Mouse (Mus musculus): ENCODE data around the gene Abca6.

Gene Abca6

GRCm38 (mm10) chr11:110274794-110275193 lies 23.2 kb upstream of the Abca6 start:
- Histone ChIP-seq H3K36me3 (ENCODE audit: insufficient read depth, low read length) (no peaks in the 10 kb centered on the region), H3K4me1 (replicated peaks; ENCODE audit: low read depth, low read length) (no peaks in the 10 kb centered on the region), H3K4me3 (replicated peaks; ENCODE audit: low read length) (0 out of 2 replicates have a peak overlapping the region, but pooled peaks have one; percentile 17), H3K27me3 (ENCODE audit: insufficient read depth, low read length) (no peaks in the 10 kb centered on the region), H3K9me3 (ENCODE audit: low read length) (no peaks in the 10 kb centered on the region)
- TF ChIP-seq NANOG (IDR thresholded peaks at IDR 0.05; ENCODE audit: borderline replicate concordance, low read length), result no peak
- TF ChIP-seq CTCF (conservative IDR thresholded peaks at IDR 0.05; ENCODE audit: low read length), result no peak
- no peak for TF ChIP-seq POU5F1 (IDR thresholded peaks at IDR 0.05; ENCODE audit: borderline replicate concordance, low read length)

- H3K4me1 ChIP-seq (replicated peaks; ENCODE audit: low read depth, low read length), result no peaks in the 10 kb centered on the region
- H3K27me3 ChIP-seq (ENCODE audit: insufficient read depth, low read length), result no peaks in the 10 kb centered on the region
- no peaks in the 10 kb centered on the region for H3K9me3 ChIP-seq (ENCODE audit: low read length)
- no peak overlapping the region for H3K4me3 ChIP-seq (replicated peaks; ENCODE audit: low read length)
- TF ChIP-seq CTCF (conservative IDR thresholded peaks at IDR 0.05; ENCODE audit: low read length) (peak; percentile 69), NANOG (IDR thresholded peaks at IDR 0.05; ENCODE audit: borderline replicate concordance, low read length) (no peak)
- H3K36me3 ChIP-seq (ENCODE audit: insufficient read depth, low read length), result no peaks in the 10 kb centered on the region
These were observed 20.2 kb upstream of the Abca6 start for GRCm38 (mm10) chr11:110271745-110272144.

DNA sequence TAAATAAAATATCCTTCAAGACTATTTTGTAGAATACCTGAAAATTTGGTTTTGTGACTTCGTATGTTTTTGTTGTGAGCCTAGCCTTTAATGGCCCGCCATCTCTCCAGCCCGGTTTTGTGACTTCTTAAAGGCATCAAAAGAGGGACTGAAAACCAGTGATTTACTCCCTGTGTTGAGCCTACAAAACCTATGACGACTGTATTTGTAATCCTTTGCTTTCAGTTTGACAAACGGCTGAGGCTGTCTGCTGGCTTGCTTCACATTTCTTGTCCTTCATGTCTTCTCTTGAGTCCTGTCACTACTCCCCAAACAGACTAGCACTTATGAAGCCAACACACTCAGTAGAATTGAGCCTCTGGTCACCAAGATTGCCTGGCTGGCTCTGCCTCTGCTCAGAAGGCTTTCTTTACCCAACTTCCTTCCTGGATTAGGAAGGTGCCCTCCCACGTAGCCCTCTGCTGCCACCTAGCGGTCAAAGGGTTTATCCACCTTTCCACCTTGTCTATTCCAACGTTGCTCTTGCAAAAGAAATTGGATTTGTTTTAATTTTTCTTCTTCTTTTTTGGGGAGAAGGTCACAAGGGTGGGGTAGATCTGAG lies 16.8 kb upstream of the Abca6 start:
- Histone ChIP-seq H3K4me3 (replicated peaks; ENCODE audit: low read length) (no peak overlapping the region), H3K4me1 (replicated peaks; ENCODE audit: low read depth, low read length) (peaks cover 12% of the 10 kb centered on the region), H3K27me3 (ENCODE audit: insufficient read depth, low read length) (peaks cover 6% of the 10 kb centered on the region; the same call in 1 of the 2 replicates), H3K9me3 (ENCODE audit: low read length) (no peaks in the 10 kb centered on the region), H3K36me3 (ENCODE audit: insufficient read depth, low read length) (no peaks in the 10 kb centered on the region)
- TF ChIP-seq CTCF (conservative IDR thresholded peaks at IDR 0.05; ENCODE audit: low read length) (peak; percentile 82), POU5F1 (IDR thresholded peaks at IDR 0.05; ENCODE audit: borderline replicate concordance, low read length) (no peak), NANOG (IDR thresholded peaks at IDR 0.05; ENCODE audit: borderline replicate concordance, low read length) (no peak)

GRCm38 (mm10) chr11:110267232-110267631 lies 15.7 kb upstream of the Abca6 start:
- H3K27me3 ChIP-seq (ENCODE audit: insufficient read depth, low read length), result peaks cover 6% of the 10 kb centered on the region; the same call in 1 of the 2 replicates
- no peaks in the 10 kb centered on the region for H3K36me3 ChIP-seq (ENCODE audit: insufficient read depth, low read length)
- TF ChIP-seq NANOG (IDR thresholded peaks at IDR 0.05; ENCODE audit: borderline replicate concordance, low read length), result no peak
- TF ChIP-seq CTCF (conservative IDR thresholded peaks at IDR 0.05; ENCODE audit: low read length), result no peak
- no peak for TF ChIP-seq POU5F1 (IDR thresholded peaks at IDR 0.05; ENCODE audit: borderline replicate concordance, low read length)
- no peak overlapping the region for H3K4me3 ChIP-seq (replicated peaks; ENCODE audit: low read length)
- H3K4me1 ChIP-seq (replicated peaks; ENCODE audit: low read depth, low read length), result peaks cover 12% of the 10 kb centered on the region
- H3K9me3 ChIP-seq (ENCODE audit: low read length), result no peaks in the 10 kb centered on the region

- no peak for TF ChIP-seq POU5F1 (IDR thresholded peaks at IDR 0.05; ENCODE audit: borderline replicate concordance, low read length)
- TF ChIP-seq NANOG (IDR thresholded peaks at IDR 0.05; ENCODE audit: borderline replicate concordance, low read length), result no peak
- TF ChIP-seq CTCF (conservative IDR thresholded peaks at IDR 0.05; ENCODE audit: low read length), result no peak
- no peaks in the 10 kb centered on the region for H3K36me3 ChIP-seq (ENCODE audit: insufficient read depth, low read length)
- H3K4me3 ChIP-seq (replicated peaks; ENCODE audit: low read length), result 0 out of 2 replicates have a peak overlapping the region, but pooled peaks have one; percentile 61
- peaks cover 12% of the 10 kb centered on the region for H3K4me1 ChIP-seq (replicated peaks; ENCODE audit: low read depth, low read length)
- H3K9me3 ChIP-seq (ENCODE audit: low read length), result no peaks in the 10 kb centered on the region
- peaks cover 6% of the 10 kb centered on the region; the same call in 1 of the 2 replicates for H3K27me3 ChIP-seq (ENCODE audit: insufficient read depth, low read length)
These were observed 15.2 kb upstream of the Abca6 start for GRCm38 (mm10) chr11:110266757-110267156.

DNA sequence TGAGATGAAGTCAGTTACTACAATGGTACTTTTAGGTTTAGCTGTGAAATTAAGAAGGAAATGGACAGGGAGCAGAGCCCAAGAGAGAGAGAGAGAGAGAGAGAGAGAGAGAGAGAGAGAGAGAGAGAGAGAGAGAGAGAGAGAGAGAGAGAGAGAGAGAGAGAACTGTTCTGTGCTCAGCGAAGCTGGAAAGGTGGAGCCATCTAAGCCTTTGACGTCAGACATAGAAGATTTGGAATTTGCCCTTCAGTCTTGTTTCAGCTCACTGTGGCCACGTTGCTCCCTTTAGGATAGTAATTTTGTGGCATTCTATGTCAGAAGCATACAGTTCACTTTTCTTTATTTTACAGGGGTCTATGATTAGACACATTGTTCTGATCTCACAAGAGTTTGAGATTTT lies 10.3 kb upstream of the Abca6 start:
- Histone ChIP-seq H3K4me3 (replicated peaks; ENCODE audit: low read length) (no peak overlapping the region), H3K9me3 (ENCODE audit: low read length) (peaks cover 21% of the 10 kb centered on the region), H3K4me1 (replicated peaks; ENCODE audit: low read depth, low read length) (peaks cover 22% of the 10 kb centered on the region), H3K27me3 (ENCODE audit: insufficient read depth, low read length) (peaks cover 6% of the 10 kb centered on the region; the same call in 1 of the 2 replicates), H3K36me3 (ENCODE audit: insufficient read depth, low read length) (no peaks in the 10 kb centered on the region)
- TF ChIP-seq CTCF (conservative IDR thresholded peaks at IDR 0.05; ENCODE audit: low read length), result no peak
- no peak for TF ChIP-seq POU5F1 (IDR thresholded peaks at IDR 0.05; ENCODE audit: borderline replicate concordance, low read length)
- TF ChIP-seq NANOG (IDR thresholded peaks at IDR 0.05; ENCODE audit: borderline replicate concordance, low read length), result no peak

GRCm38 (mm10) chr11:110257911-110258310 lies 6.3 kb upstream of the Abca6 start:
- Histone ChIP-seq H3K4me1 (replicated peaks; ENCODE audit: low read depth, low read length) (peaks cover 10% of the 10 kb centered on the region; the same call in 1 of the 2 replicates), H3K36me3 (ENCODE audit: insufficient read depth, low read length) (no peaks in the 10 kb centered on the region), H3K4me3 (replicated peaks; ENCODE audit: low read length) (no peak overlapping the region), H3K9me3 (ENCODE audit: low read length) (peaks cover 30% of the 10 kb centered on the region), H3K27me3 (ENCODE audit: insufficient read depth, low read length) (no peaks in the 10 kb centered on the region)
- TF ChIP-seq POU5F1 (IDR thresholded peaks at IDR 0.05; ENCODE audit: borderline replicate concordance, low read length), result no peak
- 0 out of 2 replicates have a peak, but pooled peaks have one; percentile 8 for TF ChIP-seq NANOG (IDR thresholded peaks at IDR 0.05; ENCODE audit: borderline replicate concordance, low read length)

DNA sequence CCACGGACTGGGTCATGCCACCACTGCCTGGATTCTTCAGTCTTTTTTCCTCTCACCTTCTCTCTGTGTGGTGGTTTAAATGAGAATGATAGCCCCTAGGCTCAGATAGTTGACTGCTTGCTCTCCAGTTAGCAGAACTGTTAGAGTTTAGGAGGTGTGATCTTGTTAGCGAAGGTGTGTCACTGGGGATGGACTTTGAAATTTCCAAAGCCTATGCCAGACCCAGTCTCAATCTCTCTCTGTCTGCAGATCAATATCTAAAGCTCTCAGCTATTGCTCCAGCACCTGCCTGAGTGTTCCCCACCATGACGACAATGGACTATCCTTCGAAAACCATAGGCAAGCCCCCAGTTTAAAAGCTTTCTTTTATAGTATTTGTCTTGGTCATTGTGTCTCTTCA lies 5.5 kb upstream of the Abca6 start:
- Histone ChIP-seq H3K36me3 (ENCODE audit: insufficient read depth, low read length) (no peaks in the 10 kb centered on the region), H3K4me1 (replicated peaks; ENCODE audit: low read depth, low read length) (peaks cover 10% of the 10 kb centered on the region; the same call in 1 of the 2 replicates), H3K4me3 (replicated peaks; ENCODE audit: low read length) (no peak overlapping the region), H3K27me3 (ENCODE audit: insufficient read depth, low read length) (no peaks in the 10 kb centered on the region), H3K9me3 (ENCODE audit: low read length) (peaks cover 30% of the 10 kb centered on the region)
- TF ChIP-seq CTCF (conservative IDR thresholded peaks at IDR 0.05; ENCODE audit: low read length) (no peak), NANOG (IDR thresholded peaks at IDR 0.05; ENCODE audit: borderline replicate concordance, low read length) (no peak), POU5F1 (IDR thresholded peaks at IDR 0.05; ENCODE audit: borderline replicate concordance, low read length) (no peak)

DNA sequence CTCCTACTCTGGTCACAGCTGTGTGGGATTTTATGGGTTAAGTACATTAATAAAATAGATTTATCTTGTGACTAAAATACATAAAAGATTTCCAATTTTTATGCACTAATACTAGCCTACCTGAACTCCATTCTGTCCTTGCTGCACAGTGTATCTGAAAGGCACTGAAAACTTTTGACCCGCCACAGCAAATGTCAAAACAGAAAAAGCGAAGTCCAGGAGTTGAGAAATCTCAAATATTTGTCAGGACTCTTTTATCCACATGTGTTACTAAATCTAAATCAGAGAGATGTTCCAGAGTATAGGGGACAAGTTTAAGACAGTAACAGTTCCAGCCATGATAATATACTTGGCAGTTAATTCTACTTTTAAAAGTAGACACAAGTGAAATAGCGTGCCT lies 680 bp upstream of the Abca6 start:
- H3K9me3 ChIP-seq (ENCODE audit: low read length), result peaks cover 13% of the 10 kb centered on the region
- peaks cover 1% of the 10 kb centered on the region; the same call in 1 of the 2 replicates for H3K4me1 ChIP-seq (replicated peaks; ENCODE audit: low read depth, low read length)
- no peak for TF ChIP-seq CTCF (conservative IDR thresholded peaks at IDR 0.05; ENCODE audit: low read length)
- no peak for TF ChIP-seq POU5F1 (IDR thresholded peaks at IDR 0.05; ENCODE audit: borderline replicate concordance, low read length)
- TF ChIP-seq NANOG (IDR thresholded peaks at IDR 0.05; ENCODE audit: borderline replicate concordance, low read length), result no peak
- H3K36me3 ChIP-seq (ENCODE audit: insufficient read depth, low read length), result no peaks in the 10 kb centered on the region
- H3K27me3 ChIP-seq (ENCODE audit: insufficient read depth, low read length), result no peaks in the 10 kb centered on the region
- no peak overlapping the region for H3K4me3 ChIP-seq (replicated peaks; ENCODE audit: low read length)

Measured in E14TG2a.4 (cell line).